ENCODE assay signal across 9 mouse cellular contexts in genomic region chr1:23061614-23062373, GRCm38 (mm10). TPM values are rescaled to one million over a fixed set of nuclear protein-coding genes. Genes with fewer than 3 reads are reported as not detected.
DNase-seq lines count a peak whose midpoint lies in the region; ATAC-seq lines count a peak whose summit lies in the region.
"Had no signal": no experiment of that assay in that cellular context is flagged by ENCODE, and none has a peak within 500 bp of the region (broad histone marks: within the 10 kb centered on the region; RNA-seq: fewer than 3 reads in every experiment).

No protein-coding gene starts in this region.

- no peak overlapping the region for H3K27ac ChIP-seq in neural tube, embryonic 11.5 days (ENCODE audit: low read depth, low read length)

- no peak overlapping the region for H3K4me2 ChIP-seq in neural tube, embryonic 11.5 days (ENCODE audit: low read depth)

- 31% methylated on average over 14 of the region's 14 CpGs for whole genome bisulfite sequencing in neural tube, embryonic 11.5 days

- no peak overlapping the region for H3K9ac ChIP-seq in neural tube, embryonic 11.5 days (ENCODE audit: low read length)

- no peaks in the 10 kb centered on the region for H3K9me3 ChIP-seq in neural tube, embryonic 11.5 days (ENCODE audit: control insufficient read depth, low read length)

- H3K36me3 ChIP-seq in neural tube, embryonic 11.5 days (ENCODE audit: control insufficient read depth, insufficient read depth, low read length), result no peaks in the 10 kb centered on the region

- peak; percentile 72 for DNase-seq in 416B (ENCODE audit: low read depth)
- peak; percentile 41 for DNase-seq in adipocyte (ENCODE audit: low spot score)
- peak; percentile 54 for DNase-seq in embryo, embryonic 9.5 days (ENCODE audit: extremely low spot score)
- DNase-seq in heart, adult 8-10 months (ENCODE audit: low spot score), result peak; percentile 39
- DNase-seq in kidney, adult 9 months, result peak; percentile 23
- peak; percentile 23 for DNase-seq in liver
- DNase-seq in neural tube, embryonic 11.5 days (ENCODE audit: low spot score), result peak; percentile 65
- DNase-seq in B cell, adult 2 months, result no peak

- ATAC-seq in neural tube, embryonic 11.5 days (ENCODE audit: insufficient read depth, low FRiP score, low TSS enrichment), result peak; percentile 83

- no peaks in the 10 kb centered on the region for H3K4me1 ChIP-seq in neural tube, embryonic 11.5 days (ENCODE audit: control insufficient read depth, insufficient read depth, low read length)

- no peak overlapping the region for H3K4me3 ChIP-seq in neural tube, embryonic 11.5 days (ENCODE audit: low read depth, low read length)

- H3K27me3 ChIP-seq in neural tube, embryonic 11.5 days (ENCODE audit: control insufficient read depth, insufficient read depth, low read length), result no peaks in the 10 kb centered on the region

RNA-seq across cellular contexts. Expression of gene 4933415F23Rik, which starts 40.3 kb away (rescaled TPM):
- total RNA-seq in heart, adult 8-10 months (2022), result not detected
- not detected in 2 replicates for polyA plus RNA-seq in neural tube, embryonic 11.5 days (2014; fragmentation: Nextera tagmentation; extraction: Ambion mirVana)
- total RNA-seq: layer of hippocampus, postnatal 25 days had no signal

Comparison
In these comparisons a context has a peak if more than half of its experiments do, and no peak if none do; other contexts are left out.
1. DNase-seq: peak in 416B (single experiment), adipocyte (single experiment), embryo, embryonic 9.5 days (single experiment), heart, adult 8-10 months (single experiment), kidney, adult 9 months (single experiment), liver (single experiment) and neural tube, embryonic 11.5 days (single experiment); none in B cell, adult 2 months (0 of 2).